Mouse (Mus musculus) ovary, postnatal 36 days (tissue): ENCODE results near the gene Tank.
A peak's percentile ranks its signal among the peaks of the same experiment; 100 is the strongest.

Source experiments
- DNase-seq: peaks from one replicate; pipeline ENCODE4 v3.0.0; 2022; ENCODE audit warnings: low spot score, mixed read lengths

Tank gene

DNA sequence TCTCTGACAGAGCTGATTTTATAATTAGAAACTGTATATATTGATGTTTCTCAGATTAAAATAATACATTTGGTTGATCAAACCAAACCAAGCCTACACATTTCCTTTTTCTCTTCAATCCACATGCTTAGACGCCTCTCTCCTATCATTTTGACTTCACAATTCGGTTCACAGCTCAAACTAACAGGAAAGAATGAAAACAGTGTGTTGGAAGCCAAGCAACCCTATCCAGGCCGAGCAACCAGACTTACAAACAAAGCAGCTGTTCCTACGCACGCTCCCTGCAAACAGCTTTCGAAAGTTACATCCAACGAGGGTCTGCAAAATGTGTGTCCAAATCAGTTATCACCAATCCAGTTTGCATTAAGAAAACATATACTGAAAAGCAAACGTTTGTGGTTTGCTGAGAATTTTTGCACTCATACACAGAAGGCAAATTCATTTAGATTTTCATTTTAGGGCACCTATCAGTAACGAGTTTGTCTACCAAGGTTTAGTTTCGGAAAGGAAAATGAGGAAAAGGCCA is 2.2 kb downstream of the Tank start:
- DNase-seq, result no peak

DNA sequence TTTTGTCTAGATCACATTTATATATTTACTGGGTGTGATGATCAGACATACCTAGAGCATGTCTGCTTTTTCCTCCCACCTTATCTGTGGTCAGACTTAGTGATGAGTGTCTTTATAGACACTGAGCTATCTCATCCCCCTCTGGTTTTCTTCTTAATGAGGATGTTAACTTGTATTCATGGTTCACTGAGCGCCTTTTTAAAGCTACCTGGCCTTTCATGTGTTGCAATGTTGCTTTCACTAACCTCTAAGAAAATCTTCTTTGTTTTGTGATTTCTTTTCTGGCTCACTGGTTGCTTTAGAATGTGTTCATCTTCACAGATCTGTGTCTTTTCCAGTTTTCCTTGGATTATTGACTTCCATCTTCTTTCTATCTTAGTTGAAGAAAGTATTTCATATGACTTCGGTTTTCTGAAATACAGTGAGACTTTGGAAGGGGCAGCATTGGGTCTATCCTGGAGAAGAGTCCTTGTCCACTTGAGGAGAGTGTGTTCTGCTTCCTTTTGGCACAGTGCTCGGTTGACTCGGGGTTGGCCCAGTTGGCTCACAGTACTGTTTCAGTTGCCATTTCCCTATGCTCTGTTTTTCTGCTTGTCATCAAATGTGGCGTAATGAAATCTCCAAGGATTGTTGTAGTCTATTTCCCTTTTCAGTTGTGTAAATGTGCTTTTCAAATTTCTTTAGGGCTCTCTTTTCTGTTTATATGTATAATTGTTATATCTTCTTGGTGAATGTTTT is 4.4 kb downstream of the Tank start:
- DNase-seq, result peak; percentile 11

DNA sequence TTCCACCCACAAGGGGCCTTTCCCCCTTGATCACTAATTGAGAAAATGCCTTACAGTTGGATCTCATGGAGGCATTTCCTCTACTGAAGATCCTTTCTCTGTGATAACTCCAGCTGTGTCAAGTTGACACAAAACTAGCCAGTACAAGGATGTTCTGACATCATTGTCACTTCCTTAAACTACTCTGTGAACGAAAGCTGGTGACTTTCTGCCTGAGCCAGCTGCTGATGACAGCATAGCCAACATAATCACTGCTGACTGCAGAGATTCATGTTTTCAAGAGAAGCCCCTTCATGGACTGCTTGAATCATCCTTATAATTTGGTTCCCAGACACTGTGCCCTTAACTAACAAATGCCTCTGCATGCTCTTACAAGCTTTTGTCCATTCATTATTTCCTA is 7.1 kb downstream of the Tank start:
- DNase-seq, result no peak

DNA sequence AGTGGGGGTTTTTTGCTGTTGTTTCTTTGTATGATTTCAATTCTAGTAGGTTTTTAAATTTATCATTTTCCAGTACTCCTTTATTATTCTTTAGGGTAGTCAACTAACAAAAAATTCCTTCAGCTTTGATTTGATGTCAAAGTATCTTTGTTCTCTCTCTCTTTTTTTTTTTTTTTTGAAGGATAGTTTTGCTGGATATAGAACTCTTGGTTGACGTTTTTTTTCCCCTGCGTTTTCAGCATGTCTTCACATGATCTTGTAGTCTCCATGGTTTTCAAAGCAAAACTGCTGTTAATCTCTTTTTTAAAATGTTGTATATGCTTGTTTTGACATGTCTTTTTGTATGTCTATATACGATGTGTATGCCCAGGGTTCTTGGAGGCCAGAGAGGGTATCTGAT is 7.8 kb downstream of the Tank start:
- DNase-seq, result no peak

DNA sequence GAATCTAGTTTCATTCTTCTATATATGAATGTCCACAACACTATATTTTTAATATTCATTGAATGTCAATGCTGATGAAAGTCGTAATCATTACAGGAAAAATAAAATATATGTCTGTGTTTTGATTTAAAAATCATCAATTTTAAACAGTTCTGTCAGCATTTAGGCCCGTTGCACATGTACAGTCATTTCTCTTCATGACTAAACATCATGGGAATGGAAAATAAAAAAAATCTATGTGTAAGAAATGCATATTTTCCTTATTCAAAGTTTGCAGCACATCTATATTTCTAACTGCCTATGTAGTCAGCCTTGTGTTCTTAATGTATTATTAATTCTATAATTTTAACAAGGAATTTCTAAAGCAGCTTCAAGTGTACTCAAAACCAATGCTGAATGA is 12.4 kb downstream of the Tank start:
- no peak for DNase-seq

DNA sequence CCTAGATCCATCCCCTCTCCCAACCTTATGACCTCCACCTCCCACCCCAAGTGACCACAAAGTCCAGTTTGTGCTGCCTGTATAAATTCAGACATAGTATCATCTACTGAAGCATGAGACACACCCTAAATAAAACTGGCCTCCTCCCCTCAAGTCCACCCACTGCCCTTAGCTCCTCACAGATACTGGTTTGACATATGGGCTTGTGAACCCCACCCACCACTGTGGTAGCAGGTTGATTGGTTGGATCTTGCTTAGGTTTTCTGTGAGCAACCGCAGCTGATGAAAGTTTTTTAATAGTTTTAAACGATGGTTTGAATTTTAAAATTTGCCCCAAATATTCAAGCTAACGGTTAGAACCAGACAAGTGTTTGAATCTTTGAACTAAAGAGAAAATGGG is 13.7 kb downstream of the Tank start:
- no peak for DNase-seq

DNA sequence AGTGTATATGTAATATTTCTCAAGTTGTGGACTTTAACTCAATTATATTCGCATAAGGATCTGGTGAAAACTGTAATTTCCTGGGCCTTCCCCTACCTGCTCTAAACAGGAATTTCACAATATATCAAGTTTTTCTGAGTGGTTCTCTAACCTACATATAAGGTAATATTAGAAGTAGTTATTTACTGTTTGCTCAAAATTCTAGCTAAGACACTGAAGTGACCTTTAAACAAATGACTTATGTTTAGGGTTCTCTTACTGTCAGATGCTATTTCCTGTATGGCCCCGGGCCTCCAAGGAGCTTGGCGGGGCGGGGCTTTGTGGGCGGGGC is 14.3 kb downstream of the Tank start:
- DNase-seq, result no peak

DNA sequence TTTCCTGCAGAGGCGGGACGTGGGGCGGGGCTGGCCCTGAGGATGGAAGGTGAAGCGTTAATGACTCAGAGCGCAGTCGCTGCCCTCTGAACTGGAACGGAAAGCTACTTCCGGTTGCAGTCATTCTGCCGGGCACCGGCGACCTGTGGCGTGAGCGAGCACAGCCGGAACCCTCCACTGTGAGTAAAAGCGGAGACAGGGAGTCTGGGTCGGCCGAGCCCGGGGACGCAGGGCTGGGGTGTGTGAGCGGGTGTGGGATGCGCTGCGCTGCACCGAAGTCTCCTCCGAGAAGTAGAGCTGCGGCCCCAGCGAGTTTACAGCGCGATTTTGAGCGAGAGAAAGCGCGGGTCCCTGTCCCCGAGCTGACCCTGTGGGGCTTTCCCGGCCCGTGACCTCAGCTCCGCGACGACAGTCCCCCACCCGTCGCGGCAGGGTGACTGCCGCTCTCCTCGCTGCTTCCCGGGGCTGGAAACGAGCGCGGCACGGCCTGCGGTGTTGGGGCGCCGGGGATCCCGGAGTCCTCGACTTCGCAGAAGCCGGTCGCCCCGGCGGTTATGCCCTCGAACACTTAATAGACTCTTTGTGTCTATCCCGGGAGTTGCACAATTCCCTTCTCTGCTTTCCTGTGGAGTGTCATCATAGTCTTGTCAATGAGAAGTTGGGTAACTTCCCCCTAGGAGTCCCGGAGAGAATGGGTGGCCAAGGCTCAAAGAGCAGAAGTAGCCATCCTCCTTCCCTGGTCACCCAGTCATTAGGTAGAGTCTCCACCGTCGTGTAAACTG is 14.8 kb downstream of the Tank start:
- peak; percentile 91 for DNase-seq

DNA sequence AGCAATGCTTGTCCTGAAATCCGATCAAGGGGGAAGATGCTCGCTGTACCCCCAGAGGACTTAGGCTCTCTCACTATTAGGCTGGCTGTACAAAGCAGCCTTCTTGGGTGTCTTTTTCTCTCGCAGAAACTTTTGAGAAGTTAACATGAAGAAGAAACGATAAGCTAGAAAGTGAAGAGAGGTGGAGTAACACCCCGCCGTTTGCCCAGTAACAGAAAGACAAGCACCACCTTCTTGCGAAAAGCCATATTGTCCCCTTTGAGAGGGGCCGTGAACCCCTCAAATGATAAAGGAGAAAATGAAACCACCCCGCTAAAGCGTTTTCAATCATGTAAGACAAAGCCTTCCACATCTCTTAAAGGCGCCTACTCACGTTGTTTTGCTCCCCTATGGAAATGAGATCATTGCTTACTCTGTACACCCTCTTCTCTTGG is 15.5 kb downstream of the Tank start:
- no peak for DNase-seq

DNA sequence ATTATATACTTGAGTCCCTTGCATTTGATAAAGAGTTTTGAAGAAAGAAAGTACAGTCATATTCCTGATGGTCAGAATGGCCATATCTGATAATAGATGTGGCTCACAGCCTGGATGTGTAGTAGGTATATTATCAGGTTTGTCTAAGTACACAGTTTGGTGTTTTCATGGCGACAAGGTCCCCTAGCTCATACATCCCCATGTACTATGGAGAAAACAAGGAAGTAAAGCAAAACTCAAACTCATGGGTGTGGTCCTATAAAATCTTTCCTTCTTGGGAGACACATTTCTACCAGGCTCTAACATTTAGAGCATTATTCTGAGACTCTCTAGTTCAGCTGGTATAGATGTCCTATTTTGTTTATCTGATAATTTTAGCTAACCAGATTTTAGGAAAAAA is 21.3 kb downstream of the Tank start:
- no peak for DNase-seq

DNA sequence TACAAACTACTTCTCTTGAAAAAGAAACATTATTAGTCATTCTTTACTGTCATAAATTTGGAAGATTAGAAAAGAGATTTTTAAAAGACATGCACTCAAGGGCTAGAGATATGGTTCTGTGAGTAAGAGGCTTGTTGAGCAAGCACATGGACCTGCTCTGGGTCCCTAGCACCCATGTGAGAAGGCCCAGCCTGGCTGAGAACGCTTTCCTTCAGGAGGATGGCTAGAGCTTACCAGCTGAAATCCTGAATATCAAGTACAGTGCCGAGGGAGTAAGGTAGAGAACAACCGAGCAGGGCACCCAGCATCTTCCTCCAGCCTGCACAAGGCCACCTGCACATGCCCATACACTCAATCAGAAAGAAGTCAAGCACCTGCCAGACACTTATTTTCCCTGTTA is 25.1 kb downstream of the Tank start:
- DNase-seq, result no peak

DNA sequence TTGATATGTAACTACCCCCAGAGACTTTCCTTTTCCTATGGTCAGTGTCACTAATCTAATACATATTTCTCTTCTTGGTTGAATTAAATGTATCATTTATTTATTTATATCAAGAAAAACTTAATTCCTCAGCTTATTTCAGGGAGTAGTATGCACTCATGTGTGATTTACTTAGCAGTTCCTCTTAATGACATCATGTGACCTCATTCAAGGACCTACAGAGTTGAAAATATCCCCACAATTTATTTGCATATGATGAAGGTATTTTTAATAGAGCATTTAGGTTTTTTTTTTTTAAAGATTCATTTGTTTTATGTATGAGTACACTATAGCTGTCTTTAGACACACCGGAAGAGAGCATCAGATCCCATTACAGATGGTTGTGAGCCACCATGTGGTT is 28.6 kb downstream of the Tank start:
- DNase-seq, result no peak

DNA sequence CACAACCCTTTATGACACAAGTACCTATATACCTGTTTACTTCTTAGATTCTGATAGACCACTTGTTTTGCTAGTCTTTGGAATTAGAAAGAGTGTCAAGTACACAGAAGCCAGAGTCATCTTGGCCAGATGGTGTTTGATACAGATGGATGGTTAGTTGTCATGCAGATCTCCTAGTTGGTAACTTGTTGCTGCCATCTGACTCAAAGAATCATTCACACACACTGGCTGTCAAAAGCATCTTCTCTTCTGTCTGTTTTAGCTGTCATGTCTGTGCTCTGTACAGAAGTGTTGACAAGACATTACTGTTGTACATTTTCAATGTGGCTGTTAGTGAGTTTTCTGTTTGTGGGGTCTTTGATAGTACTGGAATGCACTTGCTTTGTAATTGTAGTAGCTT is 45.6 kb downstream of the Tank start:
- DNase-seq, result no peak

DNA sequence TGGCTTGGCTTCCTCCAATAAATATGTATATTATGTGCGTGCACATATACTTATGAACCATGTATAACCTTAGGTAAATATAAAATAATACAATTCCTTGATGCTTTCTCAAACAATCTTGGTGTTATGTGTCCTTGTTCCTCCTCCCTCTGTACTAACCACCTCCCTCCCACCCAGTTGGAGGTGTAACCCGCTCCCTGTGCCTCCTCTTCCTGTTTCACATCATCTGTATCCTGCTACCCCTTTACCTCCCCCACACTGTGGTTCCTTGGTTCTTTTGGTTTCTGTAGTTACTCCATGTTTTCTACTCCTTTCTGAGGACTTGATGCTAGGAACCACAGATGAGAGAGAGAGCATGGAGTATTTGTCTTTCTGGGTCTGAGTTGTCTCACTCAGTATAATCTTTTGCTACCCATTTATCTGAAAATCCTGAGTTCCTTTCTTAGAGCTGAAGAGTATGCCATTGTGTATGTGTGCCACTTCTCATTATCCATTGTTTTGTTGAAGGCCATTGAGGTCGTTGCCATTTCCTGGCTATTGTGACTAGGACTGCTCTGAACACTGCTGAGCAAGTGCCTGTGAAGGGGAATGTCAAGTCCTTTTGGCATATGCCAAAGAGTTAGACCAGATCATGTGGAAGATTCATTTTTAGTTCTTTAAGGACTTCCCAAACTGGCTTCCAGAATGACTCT is 52.6 kb downstream of the Tank start:
- no peak for DNase-seq

DNA sequence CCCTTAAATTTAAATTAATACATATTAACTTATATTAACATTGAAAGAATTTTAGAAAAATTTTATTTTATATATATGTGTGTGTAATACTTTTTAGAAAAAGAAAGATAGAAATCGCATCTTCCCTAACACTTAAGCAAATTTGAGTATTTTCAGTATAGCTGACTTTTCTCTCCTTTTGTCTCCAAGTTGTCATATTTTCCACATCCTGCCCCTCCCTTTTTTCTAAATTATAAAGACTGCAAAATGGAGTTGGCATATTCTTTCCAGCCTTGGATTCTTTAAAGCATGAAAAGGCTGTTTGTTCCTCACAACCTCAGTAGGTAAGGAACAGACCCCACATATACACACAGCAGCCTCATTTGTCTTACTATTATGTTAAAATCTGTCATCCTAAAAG is 56.7 kb downstream of the Tank start:
- DNase-seq, result no peak

DNA sequence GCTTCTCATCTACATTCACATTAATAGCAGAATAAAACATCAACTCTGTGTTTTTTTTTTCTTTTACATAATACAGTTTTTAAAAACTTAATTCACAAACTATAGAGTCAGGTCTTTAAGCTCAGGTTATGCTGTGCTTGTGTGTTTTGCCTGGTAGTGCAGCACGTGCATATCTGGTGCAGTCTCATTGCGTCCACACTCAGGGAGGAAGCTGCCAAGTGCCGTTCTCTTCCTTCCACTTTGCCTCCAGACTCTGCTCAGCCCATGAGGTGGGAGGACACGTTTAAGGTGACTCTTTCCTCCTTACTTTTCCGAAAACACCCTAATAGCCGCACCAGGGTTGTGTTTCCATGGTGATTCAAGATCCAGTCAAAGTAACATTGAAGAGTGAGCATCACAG is 59.8 kb downstream of the Tank start:
- DNase-seq, result no peak

DNA sequence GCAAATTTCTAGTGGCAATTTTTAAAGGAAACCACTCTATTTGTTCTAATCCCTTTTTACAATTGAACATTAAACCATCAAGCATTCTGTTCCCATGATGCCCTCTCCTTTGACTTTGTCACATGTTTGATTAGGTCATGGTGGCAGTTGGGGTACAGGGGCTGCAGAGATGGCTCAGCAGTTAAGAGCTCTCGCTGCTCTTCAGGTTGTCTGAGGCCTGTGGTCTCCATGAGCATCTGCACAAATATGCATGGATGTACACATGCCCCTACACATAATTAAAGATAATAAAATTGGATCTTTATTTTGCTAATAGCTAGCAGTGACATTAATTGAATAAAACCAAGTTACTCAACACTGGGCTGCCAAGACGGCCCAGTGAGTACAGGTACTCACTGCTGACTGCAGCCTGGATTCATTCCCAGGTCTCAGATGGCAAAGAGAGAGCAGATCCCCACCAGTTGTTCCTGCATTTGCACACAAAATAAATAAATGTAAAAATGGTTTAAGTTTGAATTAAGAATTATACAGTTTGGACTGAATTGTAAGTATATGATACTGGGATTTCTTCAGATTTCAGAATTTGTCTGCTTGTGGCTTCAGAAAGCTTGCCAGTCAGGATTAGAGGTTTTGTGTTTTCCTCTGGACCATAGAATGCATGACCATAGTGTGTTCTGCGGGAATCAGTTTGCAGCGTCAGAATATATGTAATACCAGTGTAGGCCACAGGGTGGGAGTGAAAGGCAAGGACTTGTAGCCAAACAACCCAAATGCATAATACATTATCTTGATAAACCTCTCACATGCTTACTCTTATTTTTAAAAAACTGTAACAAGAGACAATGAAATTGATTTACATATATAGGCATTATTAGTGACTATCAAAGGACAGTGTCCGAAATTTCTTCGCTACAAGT is 64.3 kb downstream of the Tank start:
- DNase-seq, result peak; percentile 9

DNA sequence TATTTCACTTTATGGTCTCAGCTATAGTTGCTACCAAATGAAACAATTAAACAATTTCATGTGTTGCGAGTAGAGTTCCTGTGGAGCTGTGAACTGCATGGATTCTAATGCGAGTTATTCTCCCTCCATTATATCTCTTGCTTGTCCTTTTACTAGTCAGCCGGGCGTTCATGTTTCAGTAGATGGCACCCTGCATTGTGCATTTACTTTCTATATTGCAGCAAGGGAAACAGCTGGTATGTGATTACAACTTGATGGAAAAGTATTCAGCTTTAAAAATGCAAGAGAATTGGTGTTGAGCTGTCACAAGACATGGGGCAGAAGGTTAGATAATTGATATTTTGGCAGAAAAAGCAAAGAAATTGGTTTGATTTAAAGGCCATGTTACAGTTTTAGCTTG is 72.8 kb downstream of the Tank start:
- no peak for DNase-seq

DNA sequence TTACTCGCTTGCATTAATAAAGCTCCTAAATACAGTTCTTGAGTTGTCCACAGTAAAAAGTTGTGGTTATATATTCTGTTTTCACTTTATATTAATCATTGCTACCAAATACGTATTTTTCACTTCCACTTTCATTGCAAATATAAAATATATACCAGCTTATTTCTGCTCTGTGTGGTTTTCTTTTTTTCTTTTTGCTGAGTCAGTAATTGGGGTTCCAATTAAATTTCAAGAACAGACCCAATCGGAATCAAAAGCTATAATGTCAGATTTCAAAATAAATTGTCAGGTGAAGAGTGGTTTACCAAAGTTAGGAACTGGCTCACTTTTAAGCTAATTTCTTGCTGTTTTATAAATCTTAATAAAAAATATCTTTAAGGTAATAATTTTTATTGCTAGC is 73.3 kb downstream of the Tank start:
- no peak for DNase-seq

DNA sequence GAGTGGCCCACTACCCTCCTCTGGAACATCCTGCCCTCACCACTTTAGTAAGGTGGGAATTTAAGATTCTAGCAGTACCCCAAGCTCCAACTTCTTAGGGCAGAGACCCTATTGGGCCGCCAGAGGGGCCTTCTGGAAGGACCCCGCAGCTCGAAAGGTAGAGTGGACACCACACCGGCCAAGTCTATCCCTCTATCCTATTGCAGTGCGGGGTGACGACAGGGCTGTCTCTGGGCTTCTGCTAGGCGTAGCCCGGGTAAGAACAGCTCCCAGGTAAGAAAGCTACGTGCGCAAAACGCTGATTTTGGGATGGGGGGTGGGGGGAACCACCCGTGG is 76.6 kb downstream of the Tank start:
- peak; percentile 5 for DNase-seq

DNA sequence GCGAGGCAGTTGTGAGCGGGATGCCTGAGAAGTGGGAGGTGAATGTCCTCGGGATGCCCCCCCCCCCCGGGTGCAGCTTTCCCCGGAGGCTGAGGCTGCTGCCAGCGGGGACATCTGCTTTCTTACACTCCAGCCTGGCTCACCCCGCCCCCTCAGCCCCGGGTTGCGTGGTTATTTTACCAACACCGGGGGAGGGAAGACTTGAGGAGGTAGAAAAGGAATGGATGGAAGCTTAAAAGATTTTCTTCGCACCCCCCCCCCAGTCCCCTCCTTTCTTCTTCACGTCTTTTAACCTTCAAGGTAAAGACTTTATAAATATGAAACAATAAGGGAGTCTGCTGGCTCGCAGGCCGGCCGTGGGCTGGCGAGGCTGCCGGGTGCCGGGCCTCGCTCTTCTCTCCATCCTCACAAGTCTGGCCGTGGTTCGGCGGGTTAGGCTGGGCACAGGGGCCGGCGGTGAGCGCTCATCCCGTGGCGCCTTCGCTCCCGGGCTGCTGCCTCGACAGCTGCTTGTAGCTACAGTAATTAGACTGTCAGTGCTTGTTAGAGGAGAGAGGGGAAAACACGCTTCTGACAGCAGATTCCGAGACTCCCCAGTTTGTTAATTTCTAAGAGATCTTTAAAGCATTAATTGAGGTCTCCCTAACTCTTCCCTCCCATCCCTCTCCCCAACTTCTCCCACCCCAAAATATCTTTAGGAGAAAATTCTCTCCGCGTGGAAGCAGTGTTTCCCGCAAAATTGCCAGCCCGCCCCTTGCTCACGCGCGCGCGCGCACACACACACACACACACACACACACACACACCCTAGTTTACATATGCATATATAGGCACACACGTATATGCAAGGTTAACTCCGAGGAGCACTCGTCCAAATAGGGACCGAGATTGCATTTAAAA is 77.2 kb downstream of the Tank start:
- peak; percentile 28 for DNase-seq
